Mouse (Mus musculus) megakaryocyte, embryonic 14.5 days (primary cell): Measurements from ENCODE around the gene Sgtb. TPM values are rescaled to one million over a fixed set of nuclear protein-coding genes. Genes with fewer than 3 reads are reported as not detected.

Experiments used
- H3K27me3 ChIP-seq: replicated peaks from 2 replicates; pipeline ENCODE3; 2012; ENCODE audit warnings: inconsistent platforms
- H3K36me3 ChIP-seq: replicated peaks from 2 replicates; pipeline ENCODE3; 2012; ENCODE audit warnings: low read length, inconsistent platforms, mixed read lengths
- H3K4me1 ChIP-seq: 2 replicates; pipeline ENCODE4 v1.6.1; 2012; ENCODE audit warnings: inconsistent platforms
- H3K4me3 ChIP-seq: replicated peaks from 2 replicates; pipeline ENCODE3; 2012; ENCODE audit warnings: moderate library complexity, mild to moderate bottlenecking, inconsistent platforms
- H3K9me3 ChIP-seq: 2 replicates; pipeline ENCODE4 v1.6.1; 2012; ENCODE audit warnings: inconsistent platforms
- FLI1 ChIP-seq: IDR thresholded peaks from 2 replicates; pipeline ENCODE4 v1.6.1; 2012; ENCODE audit warnings: low read length, inconsistent platforms, mixed read lengths
- GATA1 ChIP-seq: IDR thresholded peaks from 3 replicates; pipeline ENCODE4 v1.6.1; 2012; ENCODE audit warnings: mixed read lengths, low read length, inconsistent platforms, borderline replicate concordance
- polyA plus RNA-seq: library from polyadenylated mRNA; stranded (reverse); fragments of >175 nt; gene quantifications from 2 replicates; pipeline ENCODE4 v1.2.3, GENCODE M21; 2012; ENCODE audit warnings: low replicate concordance; ENCODE audit not compliant: insufficient read depth

The Sgtb gene
- polyA plus RNA-seq, 1 experiment = 0.44 TPM

GRCm38 (mm10) chr13:104082504-104082903 lies 27.0 kb upstream of the Sgtb start:
- Histone ChIP-seq H3K4me1 (peaks cover 17% of the 10 kb centered on the region), H3K36me3 (peaks cover 18% of the 10 kb centered on the region), H3K4me3 (no peak overlapping the region), H3K27me3 (no peaks in the 10 kb centered on the region), H3K9me3 (no peaks in the 10 kb centered on the region)
- TF ChIP-seq GATA1 (no peak), FLI1 (no peak)

DNA sequence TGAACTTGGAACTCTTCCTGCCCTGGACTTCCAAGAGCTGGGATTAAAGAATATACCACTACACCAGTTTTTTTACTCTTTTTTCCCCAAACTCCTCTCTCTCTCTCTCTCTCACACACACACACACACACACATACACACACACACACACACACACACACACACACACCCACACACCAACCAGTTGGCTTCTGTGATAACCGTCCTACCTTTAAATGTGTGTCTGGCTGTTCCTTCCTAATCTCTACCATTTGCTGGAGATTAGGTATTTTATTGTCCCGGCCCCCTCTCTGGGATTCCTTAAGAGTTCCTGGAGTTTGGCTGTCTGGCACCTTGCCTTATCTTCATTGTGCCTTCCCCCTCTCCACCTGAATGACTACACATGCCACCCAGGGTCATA lies 24.9 kb upstream of the Sgtb start:
- H3K4me3 ChIP-seq = no peak overlapping the region
- TF ChIP-seq GATA1 = no peak
- TF ChIP-seq FLI1 = no peak
- no peaks in the 10 kb centered on the region for H3K27me3 ChIP-seq
- peaks cover 4% of the 10 kb centered on the region for H3K36me3 ChIP-seq
- peaks cover 23% of the 10 kb centered on the region for H3K4me1 ChIP-seq
- no peaks in the 10 kb centered on the region for H3K9me3 ChIP-seq

DNA sequence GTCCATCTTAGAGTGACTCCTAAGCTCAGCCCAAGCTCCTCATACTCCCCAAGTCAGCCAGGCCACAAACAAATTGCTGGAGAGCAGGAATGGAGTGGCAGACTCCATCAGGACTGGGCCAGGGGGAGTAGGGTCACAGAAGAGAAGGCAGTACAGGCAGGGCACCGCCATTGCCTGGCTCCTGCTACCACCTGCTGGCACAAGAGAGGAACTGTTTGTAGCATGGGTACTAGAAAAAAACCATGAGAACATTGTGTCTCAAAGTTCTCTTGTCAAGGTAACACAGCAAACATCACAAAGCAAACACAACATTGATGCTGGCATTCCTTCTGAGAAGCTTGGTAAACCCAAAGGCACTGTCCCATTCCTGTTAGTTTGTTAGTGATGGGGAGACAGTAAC lies 20.2 kb upstream of the Sgtb start:
- no peak for TF ChIP-seq FLI1
- no peak for TF ChIP-seq GATA1
- Histone ChIP-seq H3K9me3 (no peaks in the 10 kb centered on the region), H3K27me3 (no peaks in the 10 kb centered on the region)

DNA sequence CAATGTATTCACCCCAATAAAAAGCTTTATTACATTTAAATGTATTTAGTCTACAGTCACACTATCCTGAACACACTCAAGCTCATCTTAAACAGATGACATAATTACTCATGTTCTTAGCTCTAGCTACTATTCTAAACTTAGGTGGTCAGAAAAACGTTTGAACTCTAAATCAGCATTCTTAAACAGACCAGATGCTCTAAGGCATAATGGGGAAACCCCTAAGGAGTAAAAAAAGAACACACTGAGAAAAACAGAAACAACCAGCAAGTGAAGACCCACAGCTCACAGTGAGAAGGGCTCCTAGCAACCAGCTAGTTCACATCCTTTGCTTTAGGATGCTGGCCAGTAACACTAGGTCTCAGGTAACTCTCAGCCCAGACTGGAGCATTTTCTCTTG lies 17.8 kb upstream of the Sgtb start:
- Histone ChIP-seq H3K9me3 (no peaks in the 10 kb centered on the region), H3K36me3 (peaks cover 27% of the 10 kb centered on the region)

More for the DNA sequence above, 20.2 kb upstream of the Sgtb start:
- peaks cover 25% of the 10 kb centered on the region for H3K36me3 ChIP-seq
- peaks cover 54% of the 10 kb centered on the region for H3K4me1 ChIP-seq
- no peak overlapping the region for H3K4me3 ChIP-seq

GRCm38 (mm10) chr13:104094531-104095385 lies 14.8 kb upstream of the Sgtb start:
- no peaks in the 10 kb centered on the region for H3K9me3 ChIP-seq
- peaks cover 24% of the 10 kb centered on the region for H3K36me3 ChIP-seq
- no peaks in the 10 kb centered on the region for H3K27me3 ChIP-seq
- no peak for TF ChIP-seq FLI1
- peaks cover 69% of the 10 kb centered on the region for H3K4me1 ChIP-seq
- H3K4me3 ChIP-seq = peak overlapping the region; percentile 75

More for the DNA sequence above, 17.8 kb upstream of the Sgtb start:
- Histone ChIP-seq H3K4me3 (no peak overlapping the region), H3K4me1 (peaks cover 74% of the 10 kb centered on the region), H3K27me3 (no peaks in the 10 kb centered on the region)
- no peak for TF ChIP-seq FLI1

GRCm38 (mm10) chr13:104095955-104096354 lies 13.6 kb upstream of the Sgtb start:
- H3K4me3 ChIP-seq = no peak overlapping the region
- H3K9me3 ChIP-seq = no peaks in the 10 kb centered on the region
- peaks cover 64% of the 10 kb centered on the region for H3K4me1 ChIP-seq
- H3K36me3 ChIP-seq = peaks cover 29% of the 10 kb centered on the region
- H3K27me3 ChIP-seq = no peaks in the 10 kb centered on the region
- TF ChIP-seq FLI1 = no peak
- TF ChIP-seq GATA1 = no peak

DNA sequence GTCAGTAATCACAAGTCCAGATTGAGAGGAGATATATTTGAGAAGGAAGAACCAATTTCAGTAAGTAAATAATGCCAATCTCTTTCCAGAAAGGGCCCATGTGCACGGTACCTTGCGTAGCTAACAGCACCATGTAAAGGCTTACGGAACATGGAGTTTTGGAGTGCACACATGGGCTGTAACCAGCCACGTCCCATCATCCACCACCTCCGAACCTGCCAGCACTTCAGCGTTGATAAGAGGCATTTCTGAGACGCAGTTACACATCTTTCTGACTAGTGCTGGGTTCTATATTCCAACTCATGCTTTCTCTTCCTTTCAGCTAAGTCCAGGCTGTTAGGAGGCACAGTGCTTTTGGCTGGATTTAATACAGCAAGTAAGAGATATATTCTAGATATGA lies 12.4 kb upstream of the Sgtb start:
- Histone ChIP-seq H3K9me3 (no peaks in the 10 kb centered on the region), H3K36me3 (peaks cover 28% of the 10 kb centered on the region), H3K4me3 (no peak overlapping the region), H3K4me1 (peaks cover 59% of the 10 kb centered on the region), H3K27me3 (no peaks in the 10 kb centered on the region)
- no peak for TF ChIP-seq FLI1
- no peak for TF ChIP-seq GATA1

- Histone ChIP-seq H3K4me3 (no peak overlapping the region), H3K27me3 (no peaks in the 10 kb centered on the region), H3K36me3 (peaks cover 30% of the 10 kb centered on the region), H3K4me1 (peaks cover 39% of the 10 kb centered on the region), H3K9me3 (peaks cover 10% of the 10 kb centered on the region; the same call in 1 of the 2 replicates)
- TF ChIP-seq FLI1 (no peak), GATA1 (no peak)
These were observed 9.1 kb upstream of the Sgtb start for GRCm38 (mm10) chr13:104100416-104100815.

GRCm38 (mm10) chr13:104101606-104102235 lies 7.8 kb upstream of the Sgtb start:
- Histone ChIP-seq H3K36me3 (peaks cover 43% of the 10 kb centered on the region), H3K27me3 (no peaks in the 10 kb centered on the region), H3K4me3 (peak overlapping the region; percentile 79), H3K9me3 (peaks cover 10% of the 10 kb centered on the region; the same call in 1 of the 2 replicates), H3K4me1 (peaks cover 26% of the 10 kb centered on the region)
- TF ChIP-seq GATA1 = no peak

DNA sequence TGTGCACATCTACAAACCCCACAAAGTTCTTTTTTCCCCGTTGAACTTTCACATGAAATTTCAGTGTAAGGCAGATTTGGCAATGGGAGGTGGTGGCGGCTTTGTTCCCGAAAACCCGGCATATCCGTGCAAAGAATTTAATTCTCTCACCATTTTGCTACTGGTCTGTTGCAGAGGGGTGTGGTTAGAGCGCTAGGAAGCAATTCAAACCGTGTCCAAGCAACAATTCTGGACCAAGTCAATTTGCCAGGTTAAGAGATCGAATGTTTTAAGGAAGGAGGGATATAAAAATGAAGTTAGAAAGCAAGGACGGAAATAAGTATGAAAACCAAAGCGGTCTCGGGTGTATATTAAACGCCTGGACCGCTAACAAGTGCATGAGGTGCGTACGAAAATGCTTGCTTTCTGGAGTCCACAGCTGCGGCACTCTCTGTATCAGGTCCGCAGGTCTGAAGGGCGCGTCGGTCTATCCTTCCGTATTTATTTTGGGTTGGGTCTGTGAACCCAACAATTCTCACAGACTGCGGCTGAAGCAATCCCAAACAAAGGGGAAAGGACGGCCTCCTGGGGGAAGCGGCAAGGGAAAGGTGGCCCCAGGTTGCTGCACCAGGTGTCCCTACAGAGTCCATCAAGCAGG lies 772 bp upstream of the Sgtb start:
- Histone ChIP-seq H3K9me3 (peaks cover 10% of the 10 kb centered on the region; the same call in 1 of the 2 replicates), H3K4me3 (peak overlapping the region; percentile 96), H3K27me3 (peaks cover 15% of the 10 kb centered on the region), H3K36me3 (peaks cover 37% of the 10 kb centered on the region), H3K4me1 (peaks cover 11% of the 10 kb centered on the region)
- no peak for TF ChIP-seq FLI1
- no peak for TF ChIP-seq GATA1
